Mouse (Mus musculus) layer of hippocampus, adult 18-20 months (tissue): ENCODE data around the gene Syt9. TPM values are rescaled to one million over a fixed set of nuclear protein-coding genes. Genes with fewer than 3 reads are reported as not detected.

Source experiments
- total RNA-seq, 2 experiments: library from RNA; stranded (reverse); gene quantifications; 2 replicates each; pipeline ENCODE4 v1.2.3; 2021

Gene Syt9
- total RNA-seq, 2 experiments from 2014 or later = 4.3 to 6.1 TPM

Other genes starting within 250 kb of the Syt9 start
- not detected for gene Olfr715, start 239.6 kb upstream of the Syt9 start, total RNA-seq
- not detected for gene Olfr716, start 232.4 kb upstream of the Syt9 start, total RNA-seq
- gene Nlrp14, start 203.7 kb upstream of the Syt9 start, total RNA-seq = not detected
- not detected for gene Rbmxl2, start 161.3 kb upstream of the Syt9 start, total RNA-seq
- 10 to 100 TPM; 15.6 to 18.5 TPM for gene Olfml1, start 196.7 kb downstream of the Syt9 start, total RNA-seq
- 1 to 10 TPM; 8.1 to 9.7 TPM for gene Ppfibp2, start 224.5 kb downstream of the Syt9 start, total RNA-seq